ENCODE assay signal across 9 mouse cellular contexts in genomic region chr5:71095180-71095579, GRCm38 (mm10). TPM values are rescaled to one million over a fixed set of nuclear protein-coding genes. Genes with fewer than 3 reads are reported as not detected.
DNase-seq lines count a peak whose midpoint lies in the region; ATAC-seq lines count a peak whose summit lies in the region.
"Had no signal": no experiment of that assay in that cellular context is flagged by ENCODE, and none has a peak within 500 bp of the region (broad histone marks: within the 10 kb centered on the region; RNA-seq: fewer than 3 reads in every experiment).

No protein-coding gene starts in this region.

- no peaks in the 10 kb centered on the region for H3K4me1 ChIP-seq in kidney, embryonic 14.5 days (ENCODE audit: control insufficient read depth, insufficient read depth, low read length)
- peaks cover 16% of the 10 kb centered on the region for H3K4me1 ChIP-seq in hindbrain, embryonic 15.5 days (replicated peaks)
- H3K4me1 ChIP-seq in limb, embryonic 10.5 days, result peaks cover 8% of the 10 kb centered on the region

- peak overlapping the region; percentile 8; the same call in 1 of the 2 replicates for H3K9ac ChIP-seq in kidney, embryonic 14.5 days (ENCODE audit: low read depth, low read length)
- H3K9ac ChIP-seq in hindbrain, embryonic 15.5 days, result peak overlapping the region; percentile 81

- no peaks in the 10 kb centered on the region for H3K36me3 ChIP-seq in kidney, embryonic 14.5 days (ENCODE audit: control insufficient read depth, insufficient read depth, low read length)
- no peaks in the 10 kb centered on the region for H3K36me3 ChIP-seq in hindbrain, embryonic 15.5 days
- no peaks in the 10 kb centered on the region for H3K36me3 ChIP-seq in limb, embryonic 10.5 days

- H3K9me3 ChIP-seq in kidney, embryonic 14.5 days (ENCODE audit: control insufficient read depth, low read length), result no peaks in the 10 kb centered on the region
- H3K9me3 ChIP-seq in hindbrain, embryonic 15.5 days, result no peaks in the 10 kb centered on the region
- H3K9me3 ChIP-seq in limb, embryonic 10.5 days (replicated peaks), result no peaks in the 10 kb centered on the region

- ATAC-seq in kidney, embryonic 14.5 days (ENCODE audit: low FRiP score, low TSS enrichment), result peak; percentile 65
- peak; percentile 67 for ATAC-seq in hindbrain, embryonic 15.5 days (ENCODE audit: low FRiP score, low read depth)
- no peak for ATAC-seq in monocyte, adult 5-6 weeks (replicated peaks; ENCODE audit: insufficient number of reproducible peaks, low FRiP score, low TSS enrichment, poor library complexity, severe bottlenecking)

- DNase-seq in kidney, adult 11 months, result no peak
- peak; percentile 30 for DNase-seq in embryo, embryonic 11.5 days (ENCODE audit: low read depth, low spot score)
- DNase-seq in limb, embryonic 10.5 days (ENCODE audit: low spot score), result peak; percentile 51
- peak; percentile 71 for DNase-seq in retina, postnatal 1 day
- no peak for DNase-seq in thymus, postnatal 14 days

- H3K27me3 ChIP-seq in kidney, embryonic 14.5 days (ENCODE audit: control insufficient read depth, insufficient read depth, low read length), result peaks cover 24% of the 10 kb centered on the region
- no peaks in the 10 kb centered on the region for H3K27me3 ChIP-seq in hindbrain, embryonic 15.5 days
- peaks cover 33% of the 10 kb centered on the region for H3K27me3 ChIP-seq in limb, embryonic 10.5 days (ENCODE audit: low read depth, poor library complexity, severe bottlenecking)

- under 1% methylated on average over 19 of the region's 19 CpGs for whole genome bisulfite sequencing in kidney, embryonic 14.5 days
- under 1% methylated on average over 19 of the region's 19 CpGs for WGBS in hindbrain, embryonic 15.5 days
- under 1% methylated on average over 19 of the region's 19 CpGs for WGBS in limb, embryonic 10.5 days

- H3K4me2 ChIP-seq in kidney, embryonic 14.5 days (replicated peaks; ENCODE audit: low read depth, low read length), result peak overlapping the region; percentile 96
- peak overlapping the region; percentile 71 for H3K4me2 ChIP-seq in hindbrain, embryonic 15.5 days

- H3K4me3 ChIP-seq in kidney, embryonic 14.5 days (ENCODE audit: low read length), result peak overlapping the region; percentile 60
- peak overlapping the region; percentile 80 for H3K4me3 ChIP-seq in hindbrain, embryonic 15.5 days
- peak overlapping the region; percentile 70 for H3K4me3 ChIP-seq in limb, embryonic 10.5 days
- H3K4me3 ChIP-seq: myocyte had no signal

- no peak overlapping the region for H3K27ac ChIP-seq in kidney, embryonic 14.5 days (ENCODE audit: low read depth, low read length)
- H3K27ac ChIP-seq in hindbrain, embryonic 15.5 days (replicated peaks), result peak overlapping the region; percentile 95
- H3K27ac ChIP-seq in limb, embryonic 10.5 days, result peak overlapping the region; percentile 77; the same call in 1 of the 2 replicates

RNA-seq across cellular contexts. Expression of gene Gabra2, which starts 0.5 kb away (rescaled TPM):
- 1.7 and 2.0 TPM in 2 replicates for polyA plus RNA-seq in kidney, embryonic 14.5 days (2014; fragmentation: Nextera tagmentation; extraction: Ambion mirVana)
- 50.1 and 51.3 TPM in 2 replicates for polyA plus RNA-seq in hindbrain, embryonic 15.5 days (2015; fragmentation: Nextera tagmentation; extraction: Ambion mirVana)
- 1.2 and 2.0 TPM in 2 replicates for polyA plus RNA-seq in limb, embryonic 10.5 days (2016; fragmentation: Nextera tagmentation; extraction: Ambion mirVana)
- total RNA-seq in monocyte, adult 5-6 weeks (2017), result not detected in 3 replicates
- polyA plus RNA-seq: myocyte had no signal

Comparison
In these comparisons a context has a peak if more than half of its experiments do, and no peak if none do; other contexts are left out.
1. DNase-seq: peak in embryo, embryonic 11.5 days (single experiment), limb, embryonic 10.5 days (single experiment) and retina, postnatal 1 day (single experiment); none in kidney, adult 11 months (single experiment) and thymus, postnatal 14 days (single experiment).
2. RNA of gene Gabra2, which starts 0.5 kb away (polyA plus RNA-seq): 50.1 to 51.3 TPM in hindbrain, embryonic 15.5 days; 1.2 to 2.0 TPM in limb, embryonic 10.5 days and 1.7 to 2.0 TPM in kidney, embryonic 14.5 days; every median in the first group is over 10 times any median in the second.
3. Peak in every context shown above with its lines, with median percentiles within 50 percentile points of each other: H3K4me3 ChIP-seq.